Mouse (Mus musculus): ENCODE data around the gene Mid1. TPM values are rescaled to one million over a fixed set of nuclear protein-coding genes. Genes with fewer than 3 reads are reported as not detected.
"Not testable (repeated sequence)": the region's sequence is repeated elsewhere in the genome, so short reads cannot be mapped to it uniquely, and the experiment has no call there.

Mid1 gene
- polyA plus RNA-seq, 1 experiment from 2014 or later = 11.9 TPM

GRCm38 (mm10) chrX:170021205-170021604 is 336.2 kb downstream of the Mid1 start:
- H3K27ac ChIP-seq; H3K4me1 ChIP-seq; H3K4me3 ChIP-seq; H3K27me3 ChIP-seq; H3K9ac ChIP-seq; H3K4me2 ChIP-seq (replicated peaks); ATAC-seq (ENCODE audit: low FRiP score): not testable (repeated sequence)
- Histone ChIP-seq H3K9me3 (replicated peaks) (peaks cover 33% of the 10 kb centered on the region), H3K36me3 (peaks cover 35% of the 10 kb centered on the region)
- 79% methylated on average over 12 of the region's 12 CpGs for WGBS

- not testable (repeated sequence) for H3K9ac ChIP-seq; ATAC-seq (ENCODE audit: low FRiP score); H3K4me2 ChIP-seq (replicated peaks); H3K27me3 ChIP-seq; H3K27ac ChIP-seq; H3K4me1 ChIP-seq; H3K4me3 ChIP-seq
- peaks cover 33% of the 10 kb centered on the region for H3K9me3 ChIP-seq (replicated peaks)
- H3K36me3 ChIP-seq = peaks cover 34% of the 10 kb centered on the region
- 55% methylated on average over 15 of the region's 15 CpGs for WGBS
Observed at GRCm38 (mm10) chrX:170021750-170022461, 336.9 kb downstream of the Mid1 start.

Other genes with a start within 250 kb of the Mid1 start
- 0.46 TPM in 1 of 2 replicates, not detected in the other for gene 4933400A11Rik, start 94.4 kb downstream of the Mid1 start, polyA plus RNA-seq (2016; fragmentation: Nextera tagmentation; extraction: Ambion mirVana)

Measured in hindbrain, embryonic 12.5 days (tissue).